Mouse (Mus musculus) cerebellum, adult 2 months (tissue): ENCODE results near the gene Gjc2.

Experiments
- CTCF ChIP-seq: fragments of 200-500 bp; IDR thresholded peaks from 2 replicates; pipeline ENCODE4 v1.5.1; 2011; ENCODE audit warnings: low read depth, mild to moderate bottlenecking, control low read depth, low read length, moderate library complexity, borderline replicate concordance; ENCODE audit not compliant: insufficient read depth
- POLR2A ChIP-seq: fragments of 200-500 bp; IDR thresholded peaks from 2 replicates; pipeline ENCODE4 v1.6.1; 2011; ENCODE audit warnings: low read length, control low read depth, borderline replicate concordance; ENCODE audit not compliant: insufficient read depth

DNA sequence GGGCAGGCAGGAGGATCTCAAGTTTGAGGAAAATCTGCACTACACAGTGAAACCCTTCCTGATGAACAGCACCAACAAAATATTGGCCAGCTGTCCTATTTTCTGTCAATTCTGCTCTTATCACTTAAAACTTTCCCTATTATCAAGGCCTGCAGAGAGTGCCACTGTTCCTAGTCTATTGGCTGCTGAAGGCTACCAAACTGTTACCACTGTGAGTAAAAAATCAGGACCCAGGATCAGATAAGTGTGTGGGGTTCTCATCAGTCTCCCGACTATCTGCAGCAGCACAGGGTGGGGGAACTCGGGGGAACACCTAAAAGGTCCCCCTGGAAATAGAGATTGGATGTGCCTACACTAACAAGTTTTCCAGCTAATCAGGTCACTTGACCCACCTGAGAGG, 42.2 kb upstream of the Gjc2 start:
- no peak for TF ChIP-seq CTCF
- TF ChIP-seq POLR2A, result no peak
